Comparison of ENCODE assay signal across 10 mouse cellular contexts in genomic region chr1:183075121-183075822, GRCm38 (mm10).
DNase-seq lines count a peak whose midpoint lies in the region; ATAC-seq and TF ChIP-seq lines count a peak whose summit lies in the region.
"Had no signal": no experiment of that assay in that cellular context is flagged by ENCODE, and none has a peak within 500 bp of the region (broad histone marks: within the 10 kb centered on the region; RNA-seq: fewer than 3 reads in every experiment).

No protein-coding gene starts in this region.

- peaks cover 13% of the 10 kb centered on the region; the same call in 1 of the 2 replicates for H3K4me1 ChIP-seq in forebrain, embryonic 12.5 days
- H3K4me1 ChIP-seq in forebrain, embryonic 11.5 days (replicated peaks; ENCODE audit: control insufficient read depth, insufficient read depth, low read length): no peaks in the 10 kb centered on the region
- peaks cover 20% of the 10 kb centered on the region for H3K4me1 ChIP-seq in lung, embryonic 16.5 days (replicated peaks; ENCODE audit: control insufficient read depth, insufficient read depth, low read length)
- H3K4me1 ChIP-seq in lung, postnatal 0 days (ENCODE audit: insufficient read depth, low read depth, low read length): peaks cover 6% of the 10 kb centered on the region; the same call in 1 of the 2 replicates
- peaks cover 22% of the 10 kb centered on the region for H3K4me1 ChIP-seq in stomach, embryonic 14.5 days (ENCODE audit: control insufficient read depth, insufficient read depth, low read length)

- H3K27ac ChIP-seq in forebrain, embryonic 12.5 days: peak overlapping the region; percentile 31; the same call in 1 of the 2 replicates
- no peak overlapping the region for H3K27ac ChIP-seq in forebrain, embryonic 11.5 days (ENCODE audit: low read depth, low read length)
- no peak overlapping the region for H3K27ac ChIP-seq in lung, embryonic 16.5 days (ENCODE audit: low read length)
- H3K27ac ChIP-seq in lung, postnatal 0 days (ENCODE audit: low read length): no peak overlapping the region
- no peak overlapping the region; the same call in 1 of the 2 replicates for H3K27ac ChIP-seq in stomach, embryonic 14.5 days (ENCODE audit: low read length)
- H3K27ac ChIP-seq: embryonic facial prominence, embryonic 15.5 days had no signal

- 76% methylated on average over 15 of the region's 15 CpGs for WGBS in forebrain, embryonic 12.5 days
- 82% methylated on average over 15 of the region's 15 CpGs for WGBS in forebrain, embryonic 11.5 days
- 28% methylated on average over 15 of the region's 15 CpGs for WGBS in lung, embryonic 16.5 days
- 24% methylated on average over 15 of the region's 15 CpGs for WGBS in lung, postnatal 0 days
- 18% methylated on average over 15 of the region's 15 CpGs for WGBS in stomach, embryonic 14.5 days

- H3K9me3 ChIP-seq in forebrain, embryonic 12.5 days: no peaks in the 10 kb centered on the region
- H3K9me3 ChIP-seq in forebrain, embryonic 11.5 days (ENCODE audit: control insufficient read depth, low read length): no peaks in the 10 kb centered on the region
- H3K9me3 ChIP-seq in lung, embryonic 16.5 days (ENCODE audit: control insufficient read depth, low read length): no peaks in the 10 kb centered on the region
- H3K9me3 ChIP-seq in lung, postnatal 0 days (ENCODE audit: low read length): no peaks in the 10 kb centered on the region
- no peaks in the 10 kb centered on the region for H3K9me3 ChIP-seq in stomach, embryonic 14.5 days (ENCODE audit: control insufficient read depth, low read depth, low read length)
- H3K9me3 ChIP-seq: embryonic facial prominence, embryonic 15.5 days had no signal

- no peak for TF ChIP-seq CTCF in lung, postnatal 0 days (IDR thresholded peaks at IDR 0.05)

- ATAC-seq in forebrain, embryonic 12.5 days (ENCODE audit: low FRiP score): peak; percentile 55
- ATAC-seq in forebrain, embryonic 11.5 days (replicated peaks; ENCODE audit: low FRiP score): no peak
- ATAC-seq in lung, embryonic 16.5 days (ENCODE audit: low read depth): peak; percentile 79
- peak; percentile 38 for ATAC-seq in lung, postnatal 0 days
- peak; percentile 58; the same call in 1 of the 2 replicates for ATAC-seq in stomach, embryonic 14.5 days (ENCODE audit: insufficient number of reproducible peaks, insufficient read depth, low FRiP score, low read depth)

- no peak overlapping the region for H3K9ac ChIP-seq in forebrain, embryonic 12.5 days
- no peak overlapping the region for H3K9ac ChIP-seq in forebrain, embryonic 11.5 days (ENCODE audit: low read length)
- H3K9ac ChIP-seq in lung, embryonic 16.5 days (ENCODE audit: low read length): no peak overlapping the region
- no peak overlapping the region for H3K9ac ChIP-seq in lung, postnatal 0 days (replicated peaks; ENCODE audit: low read depth)
- H3K9ac ChIP-seq in stomach, embryonic 14.5 days (replicated peaks; ENCODE audit: low read depth, low read length): no peak overlapping the region
- H3K9ac ChIP-seq: embryonic facial prominence, embryonic 15.5 days had no signal

- H3K4me2 ChIP-seq in forebrain, embryonic 12.5 days: no peak overlapping the region
- H3K4me2 ChIP-seq in forebrain, embryonic 11.5 days (ENCODE audit: low read depth, low read length, severe bottlenecking): no peak overlapping the region
- H3K4me2 ChIP-seq in lung, embryonic 16.5 days (ENCODE audit: low read depth, low read length): no peak overlapping the region
- H3K4me2 ChIP-seq in lung, postnatal 0 days (replicated peaks; ENCODE audit: low read depth, low read length): no peak overlapping the region; the same call in 1 of the 2 replicates
- no peak overlapping the region; the same call in 1 of the 2 replicates for H3K4me2 ChIP-seq in stomach, embryonic 14.5 days (replicated peaks; ENCODE audit: low read depth, low read length)
- H3K4me2 ChIP-seq: embryonic facial prominence, embryonic 15.5 days had no signal

- no peaks in the 10 kb centered on the region for H3K27me3 ChIP-seq in forebrain, embryonic 12.5 days
- H3K27me3 ChIP-seq in forebrain, embryonic 11.5 days (ENCODE audit: control insufficient read depth, insufficient read depth, low read length): no peaks in the 10 kb centered on the region
- peaks cover 18% of the 10 kb centered on the region for H3K27me3 ChIP-seq in lung, embryonic 16.5 days (ENCODE audit: control insufficient read depth, insufficient read depth, low read depth, low read length)
- H3K27me3 ChIP-seq in lung, postnatal 0 days (replicated peaks; ENCODE audit: insufficient read depth, low read length): no peaks in the 10 kb centered on the region
- no peaks in the 10 kb centered on the region for H3K27me3 ChIP-seq in stomach, embryonic 14.5 days (ENCODE audit: control insufficient read depth, insufficient read depth, low read length)
- H3K27me3 ChIP-seq: embryonic facial prominence, embryonic 15.5 days had no signal

- no peak for DNase-seq in forebrain, embryonic 11.5 days (ENCODE audit: low spot score)
- no peak for DNase-seq in lung, adult 18-20 months
- peak; percentile 57 for DNase-seq in lung, postnatal 0 days (ENCODE audit: low spot score)
- DNase-seq in adrenal gland, postnatal 4 days (ENCODE audit: low spot score in 2 of 2): no peak
- DNase-seq in adrenal gland, postnatal 25 days: no peak
- DNase-seq: kidney, adult 2 months had no signal

- no peak overlapping the region for H3K4me3 ChIP-seq in forebrain, embryonic 12.5 days (replicated peaks)
- no peak overlapping the region for H3K4me3 ChIP-seq in forebrain, embryonic 11.5 days (ENCODE audit: low read depth, low read length)
- H3K4me3 ChIP-seq in lung, embryonic 16.5 days (ENCODE audit: low read length): no peak overlapping the region
- H3K4me3 ChIP-seq in lung, postnatal 0 days (ENCODE audit: low read depth, low read length): no peak overlapping the region
- no peak overlapping the region for H3K4me3 ChIP-seq in stomach, embryonic 14.5 days (ENCODE audit: low read depth, low read length)
- H3K4me3 ChIP-seq: embryonic facial prominence, embryonic 15.5 days had no signal

- H3K36me3 ChIP-seq in forebrain, embryonic 12.5 days (replicated peaks): no peaks in the 10 kb centered on the region
- no peaks in the 10 kb centered on the region for H3K36me3 ChIP-seq in forebrain, embryonic 11.5 days (ENCODE audit: control insufficient read depth, insufficient read depth, low read length)
- no peaks in the 10 kb centered on the region for H3K36me3 ChIP-seq in lung, embryonic 16.5 days (ENCODE audit: control insufficient read depth, insufficient read depth, low read length)
- no peaks in the 10 kb centered on the region for H3K36me3 ChIP-seq in lung, postnatal 0 days (ENCODE audit: insufficient read depth, low read length)
- no peaks in the 10 kb centered on the region for H3K36me3 ChIP-seq in stomach, embryonic 14.5 days (ENCODE audit: control insufficient read depth, insufficient read depth, low read length)
- H3K36me3 ChIP-seq: embryonic facial prominence, embryonic 15.5 days had no signal

- TF ChIP-seq EP300 in lung, postnatal 0 days (IDR thresholded peaks at IDR 0.05): no peak
